9 mouse cellular contexts compared by ENCODE assay signal in genomic region chr7:80160293-80160944, GRCm38 (mm10). TPM values are rescaled to one million over a fixed set of nuclear protein-coding genes. Genes with fewer than 3 reads are reported as not detected.
DNase-seq lines count a peak whose midpoint lies in the region; ATAC-seq lines count a peak whose summit lies in the region.
"Had no signal": no experiment of that assay in that cellular context is flagged by ENCODE, and none has a peak within 500 bp of the region (broad histone marks: within the 10 kb centered on the region; RNA-seq: fewer than 3 reads in every experiment).

No protein-coding gene starts in this region.

- WGBS in forebrain, embryonic 10.5 days = 86% methylated on average over 7 of the region's 7 CpGs
- WGBS in forebrain, embryonic 15.5 days = 63% methylated on average over 7 of the region's 7 CpGs
- 42% methylated on average over 7 of the region's 7 CpGs for WGBS in lung, embryonic 16.5 days

- no peaks in the 10 kb centered on the region for H3K27me3 ChIP-seq in forebrain, embryonic 10.5 days (ENCODE audit: poor library complexity, severe bottlenecking)
- no peaks in the 10 kb centered on the region for H3K27me3 ChIP-seq in forebrain, embryonic 15.5 days
- H3K27me3 ChIP-seq in lung, embryonic 16.5 days (ENCODE audit: control insufficient read depth, insufficient read depth, low read depth, low read length) = no peaks in the 10 kb centered on the region

- no peak for DNase-seq in forebrain, embryonic 10.5 days (ENCODE audit: extremely low spot score, low spot score)
- DNase-seq in Muller cell, postnatal 12 days (ENCODE audit: inconsistent ontology term) = peak; percentile 65
- peak; percentile 83 for DNase-seq in kidney, adult 11 months
- no peak for DNase-seq in right cerebral cortex, postnatal 14 days
- no peak for DNase-seq in gastrocnemius, postnatal 36 days
- DNase-seq: liver had no signal

- no peaks in the 10 kb centered on the region for H3K36me3 ChIP-seq in forebrain, embryonic 10.5 days (replicated peaks)
- H3K36me3 ChIP-seq in forebrain, embryonic 15.5 days = no peaks in the 10 kb centered on the region
- H3K36me3 ChIP-seq in lung, embryonic 16.5 days (ENCODE audit: control insufficient read depth, insufficient read depth, low read length) = no peaks in the 10 kb centered on the region

- no peak overlapping the region for H3K4me2 ChIP-seq in forebrain, embryonic 15.5 days (replicated peaks)
- 0 out of 2 replicates have a peak overlapping the region, but pooled peaks have one; percentile 12 for H3K4me2 ChIP-seq in lung, embryonic 16.5 days (ENCODE audit: low read depth, low read length)

- no peaks in the 10 kb centered on the region for H3K9me3 ChIP-seq in forebrain, embryonic 10.5 days
- H3K9me3 ChIP-seq in forebrain, embryonic 15.5 days = no peaks in the 10 kb centered on the region
- H3K9me3 ChIP-seq in lung, embryonic 16.5 days (ENCODE audit: control insufficient read depth, low read length) = no peaks in the 10 kb centered on the region

- H3K9ac ChIP-seq in forebrain, embryonic 15.5 days (replicated peaks) = no peak overlapping the region
- peak overlapping the region; percentile 23 for H3K9ac ChIP-seq in lung, embryonic 16.5 days (ENCODE audit: low read length)

- intact Hi-C loops in gastrocnemius, postnatal 36 days (cut with DNase I) = no loop called here

- no peak overlapping the region for H3K4me3 ChIP-seq in forebrain, embryonic 10.5 days
- H3K4me3 ChIP-seq in forebrain, embryonic 15.5 days = no peak overlapping the region
- no peak overlapping the region for H3K4me3 ChIP-seq in lung, embryonic 16.5 days (ENCODE audit: low read length)

- ATAC-seq in forebrain, embryonic 15.5 days (replicated peaks) = no peak
- peak; percentile 68 for ATAC-seq in lung, embryonic 16.5 days (ENCODE audit: low read depth)
- no peak for ATAC-seq in frontal cortex, adult (ENCODE audit: low TSS enrichment)

- H3K4me1 ChIP-seq in forebrain, embryonic 10.5 days = peaks cover 13% of the 10 kb centered on the region
- no peaks in the 10 kb centered on the region for H3K4me1 ChIP-seq in forebrain, embryonic 15.5 days
- peaks cover 19% of the 10 kb centered on the region for H3K4me1 ChIP-seq in lung, embryonic 16.5 days (replicated peaks; ENCODE audit: control insufficient read depth, insufficient read depth, low read length)

- H3K27ac ChIP-seq in forebrain, embryonic 10.5 days = peak overlapping the region; percentile 16; the same call in 1 of the 2 replicates
- H3K27ac ChIP-seq in forebrain, embryonic 15.5 days (replicated peaks) = no peak overlapping the region
- peak overlapping the region; percentile 78 for H3K27ac ChIP-seq in lung, embryonic 16.5 days (ENCODE audit: low read length)

RNA-seq across cellular contexts. Expression of gene Sema4b, which starts 26.2 kb away (rescaled TPM):
- 15.1 and 15.9 TPM in 2 replicates for polyA plus RNA-seq in forebrain, embryonic 10.5 days (2016; fragmentation: Nextera tagmentation; extraction: Ambion mirVana)
- polyA plus RNA-seq in forebrain, embryonic 15.5 days (2015; fragmentation: Nextera tagmentation; extraction: Ambion mirVana) = 22.7 and 24.7 TPM in 2 replicates
- 15.8 and 16.3 TPM in 2 replicates for polyA plus RNA-seq in lung, embryonic 16.5 days (2015; fragmentation: Nextera tagmentation; extraction: Ambion mirVana)
- 1 to 10 TPM; 1.6 TPM for total RNA-seq in gastrocnemius, postnatal 36 days (2021)

RNA-seq across cellular contexts. Expression of gene Idh2, which starts 45.2 kb away (rescaled TPM):
- 462 and 476 TPM in 2 replicates for polyA plus RNA-seq in forebrain, embryonic 10.5 days (2016; fragmentation: Nextera tagmentation; extraction: Ambion mirVana)
- polyA plus RNA-seq in forebrain, embryonic 15.5 days (2015; fragmentation: Nextera tagmentation; extraction: Ambion mirVana) = 299 and 300 TPM in 2 replicates
- polyA plus RNA-seq in lung, embryonic 16.5 days (2015; fragmentation: Nextera tagmentation; extraction: Ambion mirVana) = 671 and 680 TPM in 2 replicates
- 100 to 1,000 TPM; 186 to 375 TPM for total RNA-seq in gastrocnemius, postnatal 36 days (2021)

Comparison
In these comparisons a context has a peak if more than half of its experiments do, and no peak if none do; other contexts are left out.
1. DNase-seq: peak in Muller cell, postnatal 12 days (single experiment) and kidney, adult 11 months (single experiment); none in forebrain, embryonic 10.5 days (single experiment), right cerebral cortex, postnatal 14 days (single experiment) and gastrocnemius, postnatal 36 days (0 of 2).